Mouse (Mus musculus): ENCODE measurements around the gene Cdh5.

DNA sequence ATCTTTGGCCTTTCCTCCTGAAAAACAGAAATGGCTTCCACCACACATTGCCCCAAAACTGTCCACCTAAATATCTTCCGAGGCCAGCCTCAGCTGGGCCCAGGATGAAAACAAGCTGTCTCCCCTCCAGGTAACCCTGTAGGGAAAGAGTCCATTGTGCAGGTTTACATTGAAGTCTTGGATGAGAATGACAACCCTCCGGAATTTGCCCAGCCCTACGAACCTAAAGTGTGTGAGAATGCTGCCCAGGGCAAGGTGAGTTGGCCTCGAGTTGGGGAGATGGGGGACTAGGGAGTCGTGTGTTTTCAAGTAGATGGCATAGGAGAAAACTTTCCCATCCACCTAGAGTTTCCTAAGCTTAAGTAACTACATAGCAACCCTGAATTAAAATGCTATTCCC is 36.2 kb downstream of the Cdh5 start:
- TF ChIP-seq POLR2A (IDR thresholded peaks at IDR 0.05; ENCODE audit: extremely low read depth, insufficient read depth, low read length) (no peak), CTCF (IDR thresholded peaks at IDR 0.05; ENCODE audit: low read depth, low read length) (no peak)
